24 mouse cellular contexts compared by ENCODE assay signal in the genomic region with DNA sequence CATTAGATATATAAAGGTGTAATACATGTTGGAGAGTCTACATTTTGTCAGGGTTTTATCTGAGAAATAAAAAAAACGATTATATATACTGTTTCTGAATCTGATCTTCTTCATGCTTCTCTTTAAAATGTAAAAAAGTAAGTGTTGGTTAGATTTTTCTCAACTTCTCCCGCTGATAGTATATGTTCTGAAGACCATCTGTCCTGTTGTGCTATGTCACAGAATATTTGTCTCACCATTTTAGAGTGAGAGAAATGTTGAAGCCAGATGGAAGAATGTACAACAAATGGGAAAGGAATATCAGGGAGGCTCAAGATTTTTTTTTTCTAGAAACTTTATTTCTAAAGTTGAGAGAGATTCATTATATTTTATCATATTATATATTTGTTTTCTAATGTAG.
A peak's percentile ranks its signal among the peaks of the same experiment; 100 is the strongest.
DNase-seq lines count a peak whose midpoint lies in the region; ATAC-seq and TF ChIP-seq lines count a peak whose summit lies in the region.
"Had no signal": no experiment of that assay in that cellular context is flagged by ENCODE, and none has a peak within 500 bp of the region (broad histone marks: within the 10 kb centered on the region; RNA-seq: fewer than 3 reads in every experiment).

No protein-coding gene starts in this region.

- no peaks in the 10 kb centered on the region for H3K4me1 ChIP-seq in forebrain, postnatal 0 days (ENCODE audit: insufficient read depth)
- no peaks in the 10 kb centered on the region for H3K4me1 ChIP-seq in forebrain, embryonic 13.5 days
- no peaks in the 10 kb centered on the region for H3K4me1 ChIP-seq in embryonic facial prominence, embryonic 10.5 days
- H3K4me1 ChIP-seq: embryonic facial prominence, embryonic 12.5 days had no signal

- no peak overlapping the region for H3K9ac ChIP-seq in forebrain, postnatal 0 days
- H3K9ac ChIP-seq in forebrain, embryonic 13.5 days = no peak overlapping the region
- H3K9ac ChIP-seq: embryonic facial prominence, embryonic 12.5 days had no signal

- no peaks in the 10 kb centered on the region for H3K36me3 ChIP-seq in forebrain, postnatal 0 days (ENCODE audit: insufficient read depth)
- no peaks in the 10 kb centered on the region for H3K36me3 ChIP-seq in forebrain, embryonic 13.5 days (ENCODE audit: poor library complexity, severe bottlenecking)
- H3K36me3 ChIP-seq in embryonic facial prominence, embryonic 10.5 days (replicated peaks) = no peaks in the 10 kb centered on the region
- H3K36me3 ChIP-seq: embryonic facial prominence, embryonic 12.5 days; G1E had no signal

- no peaks in the 10 kb centered on the region for H3K9me3 ChIP-seq in forebrain, postnatal 0 days (ENCODE audit: low read length)
- no peaks in the 10 kb centered on the region for H3K9me3 ChIP-seq in forebrain, embryonic 13.5 days (replicated peaks)
- H3K9me3 ChIP-seq in embryonic facial prominence, embryonic 10.5 days = no peaks in the 10 kb centered on the region
- H3K9me3 ChIP-seq: embryonic facial prominence, embryonic 12.5 days had no signal

- H3K4me2 ChIP-seq in forebrain, postnatal 0 days (ENCODE audit: low read depth) = no peak overlapping the region
- no peak overlapping the region for H3K4me2 ChIP-seq in forebrain, embryonic 13.5 days
- H3K4me2 ChIP-seq: embryonic facial prominence, embryonic 12.5 days had no signal

- DNase-seq in forebrain, postnatal 0 days = no peak
- DNase-seq in left cerebral cortex, adult 11 months (ENCODE audit: low spot score) = peak; percentile 2
- no peak for DNase-seq in left cerebral cortex, postnatal 36 days (ENCODE audit: low spot score in 2 of 2)
- no peak for DNase-seq in embryonic facial prominence, embryonic 10.5 days (ENCODE audit: low spot score)
- DNase-seq: adrenal gland, adult 8-10 months; adrenal gland, postnatal 14 days; adrenal gland, postnatal 36 days; B cell, adult 2 months; cerebellum, adult 11 months; cerebellum, adult 18-20 months; cerebellum, adult 8-10 months; cerebellum, adult 9-11 months; cerebellum, postnatal 14 days; cerebellum, postnatal 36 days; embryo, embryonic 11 days had no signal

- intact Hi-C loops in left cerebral cortex, postnatal 36 days (cut with DNase I) = no loop called here

- ATAC-seq in forebrain, postnatal 0 days = peak; percentile 51; the same call in 1 of the 2 replicates
- ATAC-seq in forebrain, embryonic 13.5 days = no peak
- ATAC-seq: activated CD4-positive, CD25-positive, alpha-beta regulatory T cell, adult 4 months; CD4-positive, CD25-positive, alpha-beta regulatory T cell, adult 4 months; forebrain, embryonic 14.5 days; forebrain, embryonic 16.5 days; Patski had no signal

- WGBS in forebrain, postnatal 0 days = 66% methylated on average over 2 of the region's 2 CpGs
- WGBS in forebrain, embryonic 13.5 days = 86% methylated on average over 2 of the region's 2 CpGs
- WGBS in embryonic facial prominence, embryonic 10.5 days = 79% methylated on average over 2 of the region's 2 CpGs

- H3K4me3 ChIP-seq in forebrain, postnatal 0 days (ENCODE audit: low read depth, low read length) = no peak overlapping the region
- H3K4me3 ChIP-seq in forebrain, embryonic 13.5 days = no peak overlapping the region
- no peak overlapping the region for H3K4me3 ChIP-seq in embryonic facial prominence, embryonic 10.5 days
- H3K4me3 ChIP-seq: embryonic facial prominence, embryonic 12.5 days had no signal

- H3K27ac ChIP-seq in forebrain, postnatal 0 days (ENCODE audit: low read depth, low read length) = no peak overlapping the region
- no peak overlapping the region for H3K27ac ChIP-seq in forebrain, embryonic 13.5 days
- H3K27ac ChIP-seq in embryonic facial prominence, embryonic 10.5 days (replicated peaks) = no peak overlapping the region
- H3K27ac ChIP-seq: embryonic facial prominence, embryonic 12.5 days had no signal

- H3K27me3 ChIP-seq in forebrain, postnatal 0 days (ENCODE audit: insufficient read depth, low read length) = no peaks in the 10 kb centered on the region
- no peaks in the 10 kb centered on the region for H3K27me3 ChIP-seq in forebrain, embryonic 13.5 days
- no peaks in the 10 kb centered on the region for H3K27me3 ChIP-seq in embryonic facial prominence, embryonic 10.5 days (replicated peaks; ENCODE audit: low read depth, poor library complexity, severe bottlenecking)
- H3K27me3 ChIP-seq: CH12.LX; embryonic facial prominence, embryonic 12.5 days; Patski had no signal

- TF ChIP-seq CTCF in forebrain, postnatal 0 days (IDR thresholded peaks at IDR 0.05; ENCODE audit: low read depth) = no peak
